ENCODE assay signal across 8 mouse cellular contexts in genomic region chr2:179916877-179917673, GRCm38 (mm10). TPM values are rescaled to one million over a fixed set of nuclear protein-coding genes. Genes with fewer than 3 reads are reported as not detected.
A peak's percentile ranks its signal among the peaks of the same experiment; 100 is the strongest.
DNase-seq lines count a peak whose midpoint lies in the region; ATAC-seq and TF ChIP-seq lines count a peak whose summit lies in the region.

No protein-coding gene starts in this region.

- H3K79me2 ChIP-seq in CH12.LX (replicated peaks; ENCODE audit: control insufficient read depth, extremely low read depth, insufficient read depth, poor library complexity, severe bottlenecking), result no peaks in the 10 kb centered on the region

- WGBS in forebrain, embryonic 10.5 days, result 32% methylated on average over 5 of the region's 5 CpGs
- 46% methylated on average over 5 of the region's 5 CpGs for WGBS in liver, postnatal 0 days (ENCODE audit: insufficient replicate concordance)

- dilution Hi-C loops in CH12.LX (cut with MboI; ENCODE audit: extremely low pct_ligation_motif_present, extremely low pct_unique_long_range_greater_than_20kb, low sequenced_read_pairs), result loop anchor here (25.0 kb wide), 1 partner anchor 145 kb away; the partner anchor contains the start of gene Mtg2

- peaks cover 4 to 21% of the 10 kb centered on the region in 2 experiments for H3K4me1 ChIP-seq in CH12.LX (ENCODE audit: control insufficient read depth in 1 of 2, insufficient read depth in 2 of 2)
- H3K4me1 ChIP-seq in forebrain, embryonic 10.5 days, result no peaks in the 10 kb centered on the region
- H3K4me1 ChIP-seq in liver, postnatal 0 days (ENCODE audit: insufficient read depth), result no peaks in the 10 kb centered on the region

- peaks cover 36 to 93% of the 10 kb centered on the region in 2 experiments for H3K36me3 ChIP-seq in CH12.LX (replicated peaks in 1 of 2; ENCODE audit: control insufficient read depth in 1 of 2, insufficient read depth in 1 of 2, low read length in 1 of 2)
- H3K36me3 ChIP-seq in forebrain, embryonic 10.5 days (replicated peaks), result peaks cover 99% of the 10 kb centered on the region
- peaks cover 57% of the 10 kb centered on the region for H3K36me3 ChIP-seq in liver, postnatal 0 days (replicated peaks; ENCODE audit: insufficient read depth, low read length)

- TF ChIP-seq POLR2A in CH12.LX (IDR thresholded peaks at IDR 0.05; ENCODE audit: low read depth, low read length), result no peak

- TF ChIP-seq RAD21 in CH12.LX (IDR thresholded peaks at IDR 0.05; ENCODE audit: low read depth, low read length), result peak; percentile 81

- no peaks in the 10 kb centered on the region for H3K9me3 ChIP-seq in CH12.LX (replicated peaks; ENCODE audit: low read length)
- H3K9me3 ChIP-seq in forebrain, embryonic 10.5 days, result peaks cover 3% of the 10 kb centered on the region
- no peaks in the 10 kb centered on the region for H3K9me3 ChIP-seq in liver, postnatal 0 days (ENCODE audit: low read length)

- no peak overlapping the region for H3K27ac ChIP-seq in CH12.LX (ENCODE audit: insufficient read depth, low read depth)
- H3K27ac ChIP-seq in forebrain, embryonic 10.5 days, result no peak overlapping the region
- H3K27ac ChIP-seq in liver, postnatal 0 days (ENCODE audit: low read depth), result no peak overlapping the region

- no peaks in the 10 kb centered on the region for H3K27me3 ChIP-seq in CH12.LX (replicated peaks)
- H3K27me3 ChIP-seq in forebrain, embryonic 10.5 days (ENCODE audit: poor library complexity, severe bottlenecking), result no peaks in the 10 kb centered on the region
- H3K27me3 ChIP-seq in liver, postnatal 0 days (ENCODE audit: insufficient read depth, low read length), result no peaks in the 10 kb centered on the region

- no peak for TF ChIP-seq EP300 in CH12.LX (IDR thresholded peaks at IDR 0.05; ENCODE audit: low read length)
- TF ChIP-seq EP300 in liver, postnatal 0 days (IDR thresholded peaks at IDR 0.05; ENCODE audit: low read depth), result no peak

- in situ Hi-C loops in CH12.LX (cut with MboI; ENCODE audit: low pct_ligation_motif_present, low pct_unique_long_range_greater_than_20kb, low sequenced_read_pairs), result loop anchor here (10.0 kb wide), 1 partner anchor 338 kb away; the partner anchor contains the start of gene Rps21

- no peak overlapping the region for H3K4me3 ChIP-seq in CH12.LX (replicated peaks in 1 of 3; ENCODE audit: low read depth in 2 of 3, low read length in 2 of 3, poor library complexity in 1 of 3)
- no peak overlapping the region for H3K4me3 ChIP-seq in forebrain, embryonic 10.5 days
- no peak overlapping the region for H3K4me3 ChIP-seq in liver, postnatal 0 days (ENCODE audit: low read depth, low read length)

- no peak overlapping the region for H3K4me2 ChIP-seq in CH12.LX (ENCODE audit: insufficient read depth, low read depth, poor library complexity, severe bottlenecking)
- no peak overlapping the region for H3K4me2 ChIP-seq in liver, postnatal 0 days (ENCODE audit: low read depth, low read length)

- intact Hi-C loops in heart, postnatal 14 days (cut with DNase I), result loop anchor here (1.0 to 10.0 kb wide), 5 partner anchors 55 to 338 kb away; partner anchors contain the start of gene Rps21

- DNase-seq in CH12.LX (ENCODE audit: extremely low read depth), result peak; percentile 58
- DNase-seq in brain, embryonic 18.5 days (ENCODE audit: low read depth, low spot score), result peak; percentile 28
- peak; percentile 53 for DNase-seq in forebrain, embryonic 10.5 days (ENCODE audit: extremely low spot score, low spot score)
- peak; percentile 70 to 79 for DNase-seq in heart, postnatal 14 days
- peak; percentile 84 to 86 for DNase-seq in kidney, postnatal 4 days
- DNase-seq in liver, postnatal 0 days, result peak; percentile 70
- DNase-seq in testis, postnatal 10 days (ENCODE audit: low spot score), result peak; percentile 83

- peak; percentile 7 to 81; a peak in 3 of 4 replicates for TF ChIP-seq CTCF in CH12.LX (conservative IDR thresholded peaks at IDR 0.05 in 1 of 2, IDR thresholded peaks at IDR 0.05 in 1 of 2; ENCODE audit: low read depth in 2 of 2, low read length in 2 of 2)
- TF ChIP-seq CTCF in liver, postnatal 0 days (IDR thresholded peaks at IDR 0.05; ENCODE audit: low read depth), result peak; percentile 84

- ATAC-seq in liver, postnatal 0 days, result peak; percentile 74
- peak; percentile 76 for ATAC-seq in neutrophil, adult 5-6 weeks (ENCODE audit: extremely low read depth, insufficient number of reproducible peaks, low FRiP score, poor library complexity, severe bottlenecking)

- no peak overlapping the region for H3K9ac ChIP-seq in CH12.LX (ENCODE audit: insufficient read depth, low read depth)
- H3K9ac ChIP-seq in liver, postnatal 0 days (replicated peaks), result no peak overlapping the region

TF ChIP-seq in CH12.LX, 34 proteins besides CTCF, POLR2A, EP300 and RAD21:
- TF ChIP-seq NELFE (IDR thresholded peaks at IDR 0.05; ENCODE audit: low read depth, low read length) (0 out of 2 replicates have a peak, but pooled peaks have one; percentile 24), MAX (IDR thresholded peaks at IDR 0.05; ENCODE audit: low read length) (peak; percentile 50; the same call in 1 of the 2 replicates), JUND (conservative IDR thresholded peaks at IDR 0.05; ENCODE audit: low read depth, low read length) (no peak), TCF12 (IDR thresholded peaks at IDR 0.05; ENCODE audit: low read depth, low read length) (peak; percentile 12; the same call in 1 of the 2 replicates), MXI1 (IDR thresholded peaks at IDR 0.05; ENCODE audit: low read depth, low read length) (no peak), SMC3 (IDR thresholded peaks at IDR 0.05; ENCODE audit: low read depth, low read length) (peak; percentile 80), ZC3H11A (IDR thresholded peaks at IDR 0.05; ENCODE audit: low read depth, low read length) (no peak; the same call in 1 of the 2 replicates), MYC (IDR thresholded peaks at IDR 0.05; ENCODE audit: low read depth, low read length) (peak; percentile 44; the same call in 1 of the 2 replicates)

RNA-seq across cellular contexts. Expression of gene Taf4, which starts 59.4 kb away (rescaled TPM):
- total RNA-seq in CH12.LX (2012; rRNA removed) (5.0 and 5.5 TPM in 2 replicates), CH12.LX (2014; rRNA removed) (3.0 and 3.5 TPM in 2 replicates)
- 14.5 and 19.0 TPM in 2 replicates for polyA plus RNA-seq in CH12.LX (2012; ENCODE audit: insufficient read length, low read depth)
- 3.6 and 4.2 TPM in 2 replicates for polyA plus RNA-seq in forebrain, embryonic 10.5 days (2016; fragmentation: Nextera tagmentation; extraction: Ambion mirVana)
- total RNA-seq in heart, postnatal 14 days (2021), result 10 to 100 TPM; 15.8 to 19.0 TPM
- polyA plus RNA-seq in liver, postnatal 0 days (2015; fragmentation: Nextera tagmentation; extraction: Ambion mirVana), result 1.7 TPM in 2 replicates
- 42.6 and 46.0 TPM in 2 replicates for total RNA-seq in neutrophil, adult 5-6 weeks (2017)

Comparison
In these comparisons a context has a peak if more than half of its experiments do, and no peak if none do; other contexts are left out.
1. DNase-seq: peak in every context shown above with its lines; median percentile 85 in kidney, postnatal 4 days; 83 in testis, postnatal 10 days; 74 in heart, postnatal 14 days; 70 in liver, postnatal 0 days; 58 in CH12.LX; 53 in forebrain, embryonic 10.5 days; 28 in brain, embryonic 18.5 days.